Mouse (Mus musculus): ENCODE data around the gene Bcl7b.

- TF ChIP-seq EP300 (IDR thresholded peaks at IDR 0.05; ENCODE audit: insufficient read depth, low read depth, low read length) (no peak), CTCF (IDR thresholded peaks at IDR 0.05) (no peak), POLR2A (IDR thresholded peaks at IDR 0.05; ENCODE audit: insufficient read depth, low read depth, low read length) (no peak)
These were observed 4.9 kb downstream of the Bcl7b start for GRCm38 (mm10) chr5:135172986-135173385.

All from heart, adult 2 months (tissue).